Mouse (Mus musculus): ENCODE measurements at regions not wholly inside any gene's neighbourhood (a gene's known extent, or its start where the extent isn't known, plus 50 kb on each side); places are given as distances from the start of the nearest gene placed in this dataset.

DNA sequence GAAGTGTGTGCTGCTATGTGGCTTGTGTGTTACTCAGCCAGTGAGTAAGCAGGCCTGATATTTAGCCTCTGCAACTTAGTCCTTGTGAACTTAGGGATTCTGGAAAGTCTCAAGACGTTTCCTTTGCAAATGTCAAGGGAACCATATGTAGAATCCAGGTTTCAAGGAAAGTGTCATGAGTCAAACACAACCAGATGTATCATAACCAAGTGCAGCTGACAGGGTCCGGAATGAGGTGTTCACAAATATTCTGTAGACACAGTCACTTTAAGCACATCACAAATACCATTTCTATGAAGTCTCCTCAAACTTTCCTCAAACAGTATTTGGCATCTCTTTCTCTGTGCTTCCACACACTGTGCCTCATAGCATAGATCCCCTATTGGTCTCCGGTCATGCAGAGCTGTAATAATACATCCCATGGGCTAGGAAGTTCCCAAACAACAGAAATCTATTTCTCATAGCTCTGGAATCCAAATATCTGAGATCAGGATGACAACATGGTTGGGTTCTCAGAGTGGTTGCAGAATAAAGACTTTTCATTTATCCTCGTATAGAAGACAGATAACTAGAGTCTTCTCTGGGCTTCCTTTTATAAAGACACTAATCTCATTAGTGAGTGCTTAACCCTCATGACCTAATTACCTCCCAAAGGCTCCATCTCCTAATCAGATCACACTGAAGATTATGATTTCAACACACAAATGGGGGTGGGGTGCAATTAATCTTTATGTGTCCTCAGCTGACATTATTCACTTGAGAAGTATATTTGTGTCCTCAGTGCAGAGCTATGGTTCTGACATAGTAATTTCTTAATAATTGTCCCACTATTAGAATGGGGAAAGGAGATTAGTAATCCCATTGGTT is 143.9 kb downstream of the Spry2 start:
- TF ChIP-seq CTCF (conservative IDR thresholded peaks at IDR 0.05; ENCODE audit: low read length), result no peak
- no peak for TF ChIP-seq POU5F1 (IDR thresholded peaks at IDR 0.05; ENCODE audit: borderline replicate concordance, low read length)
- TF ChIP-seq NANOG (IDR thresholded peaks at IDR 0.05; ENCODE audit: borderline replicate concordance, low read length), result no peak
